Mouse (Mus musculus) hindbrain, embryonic 14.5 days (tissue): ENCODE measurements around the gene Wdr76. TPM values are rescaled to one million over a fixed set of nuclear protein-coding genes. Genes with fewer than 3 reads are reported as not detected.
"Not testable (repeated sequence)": the region's sequence is repeated elsewhere in the genome, so short reads cannot be mapped to it uniquely, and the experiment has no call there.

ENCODE experiments used
- ATAC-seq: fragments of 200-750 bp; cut with Nextera tagmentation; 2 replicates; pipeline ENCODE4 v1.8.0; 2017; ENCODE audit warnings: moderate number of reproducible peaks, mild to moderate bottlenecking, moderate TSS enrichment, moderate library complexity; ENCODE audit not compliant: low FRiP score
- DNase-seq: peaks from one replicate; pipeline ENCODE4 v3.0.0-alpha.2; 2015; ENCODE audit warnings: low spot score
- H3K27ac ChIP-seq: fragments of 300-500 bp; sonication (generic); 2 replicates; pipeline ENCODE4 v1.5.1; 2014; ENCODE audit warnings: mild to moderate bottlenecking, moderate library complexity
- H3K27me3 ChIP-seq: fragments of 300-500 bp; sonication (generic); 2 replicates; pipeline ENCODE4 v1.6.1; 2014; ENCODE audit warnings: mild to moderate bottlenecking, low read length, mixed read lengths; ENCODE audit not compliant: control insufficient read depth, insufficient read depth
- H3K36me3 ChIP-seq: fragments of 300-500 bp; sonication (generic); replicated peaks from 2 replicates; pipeline ENCODE4 v1.6.1; 2014; ENCODE audit not compliant: control insufficient read depth, insufficient read depth
- H3K4me1 ChIP-seq: fragments of 300-500 bp; sonication (generic); replicated peaks from 2 replicates; pipeline ENCODE4 v1.6.1; 2014; ENCODE audit warnings: antibody characterized with exemption, low read length, mixed read lengths; ENCODE audit not compliant: control insufficient read depth, insufficient read depth
- H3K4me2 ChIP-seq: fragments of 300-500 bp; sonication (generic); replicated peaks from 2 replicates; pipeline ENCODE4 v1.6.1; 2014; ENCODE audit warnings: mild to moderate bottlenecking, moderate library complexity
- H3K4me3 ChIP-seq: fragments of 300-500 bp; sonication (generic); replicated peaks from 2 replicates; pipeline ENCODE4 v1.5.1; 2014; ENCODE audit warnings: mild to moderate bottlenecking, low read length
- H3K9ac ChIP-seq: fragments of 300-500 bp; sonication (generic); 2 replicates; pipeline ENCODE4 v1.6.1; 2014
- H3K9me3 ChIP-seq: fragments of 300-500 bp; sonication (generic); 2 replicates; pipeline ENCODE4 v1.6.1; 2016; ENCODE audit warnings: low read length; ENCODE audit not compliant: control insufficient read depth
- WGBS: fragments of 180-500 bp; shearing (Covaris S2); extraction: QIAGEN DNeasy Blood & Tissue Kit; methylation state at CpG from one replicate; pipeline ENCODE4 v1.1.7; 2014; 5-methylcytosine and 5-hydroxymethylcytosine counted together
- polyA plus RNA-seq: library from polyadenylated mRNA; unstranded; fragments of >200 nt; fragmentation: Nextera tagmentation; extraction: Ambion mirVana; gene quantifications from 2 replicates; pipeline ENCODE4 v1.2.1, GENCODE M21; 2014

Wdr76 gene
- polyA plus RNA-seq, 1 experiment from 2014 or later, result 3.8 TPM

GRCm38 (mm10) chr2:121512991-121513765 lies 6.7 kb downstream of the Wdr76 start:
- 91% methylated on average over 4 of the region's 5 CpGs for WGBS
- not testable (repeated sequence) for H3K27ac ChIP-seq, H3K27me3 ChIP-seq, H3K9ac ChIP-seq, H3K4me3 ChIP-seq, H3K4me1 ChIP-seq, H3K4me2 ChIP-seq, ATAC-seq, DNase-seq, H3K36me3 ChIP-seq, H3K9me3 ChIP-seq

- Histone ChIP-seq H3K9me3 (no peaks in the 10 kb centered on the region), H3K27me3 (no peaks in the 10 kb centered on the region), H3K9ac (no peak overlapping the region), H3K4me3 (no peak overlapping the region), H3K27ac (no peak overlapping the region), H3K4me1 (no peaks in the 10 kb centered on the region), H3K36me3 (peaks cover 10% of the 10 kb centered on the region), H3K4me2 (no peak overlapping the region)
- DNase-seq (no peak), ATAC-seq (no peak)
- WGBS, result 97% methylated on average over 4 of the region's 4 CpGs
These were observed 7.7 kb downstream of the Wdr76 start for GRCm38 (mm10) chr2:121514211-121514610.

DNA sequence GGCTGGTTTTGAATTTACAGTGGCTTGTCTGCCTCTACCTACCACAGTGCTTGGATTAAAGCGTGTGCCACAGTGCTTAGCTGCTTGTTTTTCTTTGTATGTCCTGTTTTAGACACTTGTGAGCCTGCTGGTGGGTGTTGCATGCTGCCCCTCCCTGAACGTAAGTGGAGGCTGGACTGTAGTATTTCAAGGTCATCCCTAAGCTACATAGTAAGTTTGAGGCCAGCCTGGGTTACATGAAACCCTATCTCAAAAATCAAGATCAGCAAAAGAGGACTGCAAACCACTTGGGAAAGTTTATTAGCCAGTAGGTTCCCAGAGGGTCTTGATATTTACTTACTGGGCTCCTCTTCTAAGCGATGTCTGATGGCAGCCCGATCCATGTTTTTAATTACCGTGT lies 11.6 kb downstream of the Wdr76 start:
- DNase-seq (no peak), ATAC-seq (no peak)
- no peak overlapping the region for H3K27ac ChIP-seq
- no peaks in the 10 kb centered on the region for H3K9me3 ChIP-seq
- H3K27me3 ChIP-seq, result no peaks in the 10 kb centered on the region
- no peak overlapping the region for H3K4me3 ChIP-seq
- H3K4me1 ChIP-seq, result no peaks in the 10 kb centered on the region
- no peak overlapping the region for H3K9ac ChIP-seq
- H3K36me3 ChIP-seq, result peaks cover 5% of the 10 kb centered on the region; the same call in 1 of the 2 replicates
- H3K4me2 ChIP-seq, result no peak overlapping the region
- 98% methylated on average over 5 of the region's 5 CpGs for WGBS

DNA sequence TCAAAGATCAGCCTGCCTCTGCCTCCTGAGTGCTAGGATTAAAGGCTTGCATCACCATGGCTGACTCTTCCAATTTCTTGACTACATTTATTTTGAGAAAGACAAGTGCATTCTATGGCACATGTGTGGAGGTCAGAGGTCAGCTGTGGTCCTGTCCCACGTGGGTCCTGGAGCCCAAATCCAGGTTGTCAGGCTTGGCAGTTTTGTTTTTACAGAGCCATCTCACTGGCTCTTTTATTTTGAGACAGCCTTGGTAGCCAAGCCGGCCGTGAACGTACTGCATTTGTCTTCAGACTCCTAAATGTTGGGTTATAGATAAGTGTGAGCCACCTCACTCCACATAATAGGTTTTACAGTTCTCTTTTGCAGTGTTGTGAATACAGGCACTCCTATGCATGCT lies 12.2 kb downstream of the Wdr76 start:
- H3K36me3 ChIP-seq, H3K9me3 ChIP-seq, H3K27ac ChIP-seq, H3K4me1 ChIP-seq, DNase-seq, H3K4me3 ChIP-seq, H3K27me3 ChIP-seq, H3K9ac ChIP-seq, H3K4me2 ChIP-seq, ATAC-seq: not testable (repeated sequence)
- WGBS, result 97% methylated on average over 4 of the region's 4 CpGs

GRCm38 (mm10) chr2:121522006-121522405 lies 15.5 kb downstream of the Wdr76 start:
- 91% methylated on average over 2 of the region's 2 CpGs for WGBS
- H3K36me3 ChIP-seq, result peaks cover 11% of the 10 kb centered on the region
- DNase-seq, result no peak
- no peaks in the 10 kb centered on the region for H3K27me3 ChIP-seq
- no peak overlapping the region for H3K27ac ChIP-seq
- H3K9ac ChIP-seq, result no peak overlapping the region
- no peak for ATAC-seq
- H3K4me3 ChIP-seq, result no peak overlapping the region
- H3K4me2 ChIP-seq, result no peak overlapping the region
- H3K9me3 ChIP-seq, result no peaks in the 10 kb centered on the region
- no peaks in the 10 kb centered on the region for H3K4me1 ChIP-seq

- not testable (repeated sequence) for H3K9ac ChIP-seq, H3K4me1 ChIP-seq, H3K4me2 ChIP-seq, H3K4me3 ChIP-seq, H3K27me3 ChIP-seq, H3K27ac ChIP-seq, DNase-seq, H3K9me3 ChIP-seq, ATAC-seq
- H3K36me3 ChIP-seq, result peaks cover 11% of the 10 kb centered on the region
- WGBS, result 96% methylated on average over 3 of the region's 3 CpGs
These were observed 16.3 kb downstream of the Wdr76 start for GRCm38 (mm10) chr2:121522830-121523229.

DNA sequence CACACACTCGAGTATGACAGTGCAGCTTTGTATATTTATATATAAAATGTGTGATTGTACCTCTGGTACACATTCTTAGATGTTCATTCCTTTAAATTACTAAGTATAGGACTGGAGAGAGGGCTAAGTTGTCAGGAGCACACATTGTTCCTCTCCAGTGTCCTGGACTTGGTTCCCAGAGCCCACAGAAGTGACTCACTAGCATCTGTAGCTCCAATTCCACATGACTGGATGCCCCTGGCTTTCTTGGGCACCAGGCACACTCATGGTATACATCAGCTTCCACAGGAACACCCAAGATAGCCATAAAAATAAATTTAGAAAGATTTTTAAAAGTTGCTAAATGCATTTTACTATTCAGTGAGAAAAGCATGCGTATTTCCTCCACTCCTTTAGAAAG lies 18.5 kb downstream of the Wdr76 start:
- H3K36me3 ChIP-seq, result peaks cover 6% of the 10 kb centered on the region
- ATAC-seq (no peak), DNase-seq (no peak)
- H3K4me3 ChIP-seq, result no peak overlapping the region
- no peaks in the 10 kb centered on the region for H3K9me3 ChIP-seq
- WGBS, result 94% methylated on average over 2 of the region's 2 CpGs
- H3K9ac ChIP-seq, result no peak overlapping the region
- H3K27ac ChIP-seq, result no peak overlapping the region
- no peak overlapping the region for H3K4me2 ChIP-seq
- no peaks in the 10 kb centered on the region for H3K4me1 ChIP-seq
- H3K27me3 ChIP-seq, result no peaks in the 10 kb centered on the region

DNA sequence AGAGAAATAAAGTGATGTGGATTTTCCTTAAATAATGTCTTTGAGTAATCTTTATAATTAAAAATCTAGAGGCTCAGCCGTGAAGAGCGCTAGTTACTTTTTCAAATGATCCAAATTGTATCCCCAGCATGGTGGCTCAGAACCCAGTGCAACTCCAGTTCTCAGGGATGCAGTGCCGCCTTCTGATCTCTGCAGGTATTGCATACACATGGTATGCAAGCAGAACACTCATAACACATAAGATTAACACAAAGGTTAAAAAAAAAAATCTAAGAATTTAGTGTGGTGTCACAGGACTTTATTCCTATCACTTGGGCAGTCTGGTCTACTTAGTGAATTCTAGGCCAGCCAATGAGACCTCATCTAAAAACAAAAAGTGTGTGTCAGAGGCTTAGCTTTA lies 38.3 kb downstream of the Wdr76 start:
- Histone ChIP-seq H3K27ac (no peak overlapping the region), H3K27me3 (no peaks in the 10 kb centered on the region), H3K9me3 (no peaks in the 10 kb centered on the region), H3K9ac (no peak overlapping the region), H3K4me2 (no peak overlapping the region), H3K4me1 (no peaks in the 10 kb centered on the region), H3K36me3 (peaks cover 59% of the 10 kb centered on the region), H3K4me3 (no peak overlapping the region)
- WGBS, result 90% methylated on average over 3 of the region's 3 CpGs
- ATAC-seq (no peak), DNase-seq (no peak)

GRCm38 (mm10) chr2:121549630-121550029 lies 43.1 kb downstream of the Wdr76 start:
- Histone ChIP-seq H3K4me3 (no peak overlapping the region), H3K36me3 (peaks cover 77% of the 10 kb centered on the region), H3K9ac (no peak overlapping the region), H3K27me3 (no peaks in the 10 kb centered on the region), H3K4me1 (no peaks in the 10 kb centered on the region), H3K4me2 (no peak overlapping the region), H3K27ac (no peak overlapping the region), H3K9me3 (no peaks in the 10 kb centered on the region)
- DNase-seq (no peak), ATAC-seq (no peak)
- 97% methylated on average over 6 of the region's 6 CpGs for WGBS

DNA sequence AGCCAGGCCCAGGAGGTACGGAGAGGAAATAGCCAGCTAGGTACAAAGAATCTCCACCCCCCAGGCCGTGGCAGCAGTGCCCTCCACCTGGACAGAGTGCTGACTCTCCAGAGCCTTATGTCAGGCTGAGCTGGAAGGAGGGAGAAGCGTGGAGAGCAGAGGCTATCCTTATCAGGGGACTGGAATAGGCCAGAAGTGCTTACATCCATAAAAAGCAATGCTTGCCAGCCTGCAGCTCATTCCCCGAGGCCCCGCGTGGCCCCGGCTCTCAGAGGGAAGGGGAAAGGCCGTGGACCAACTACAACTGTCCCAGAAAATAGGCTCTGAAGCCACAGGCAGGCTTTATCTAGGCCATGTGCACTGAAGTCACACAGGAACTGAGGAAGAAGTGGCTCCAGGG lies 44.7 kb downstream of the Wdr76 start:
- peaks cover 72% of the 10 kb centered on the region for H3K36me3 ChIP-seq
- no peaks in the 10 kb centered on the region for H3K9me3 ChIP-seq
- 87% methylated on average over 8 of the region's 8 CpGs for WGBS
- H3K4me3 ChIP-seq, result no peak overlapping the region
- ATAC-seq (no peak), DNase-seq (no peak)
- no peaks in the 10 kb centered on the region for H3K4me1 ChIP-seq
- no peak overlapping the region for H3K27ac ChIP-seq
- H3K9ac ChIP-seq, result no peak overlapping the region
- no peaks in the 10 kb centered on the region for H3K27me3 ChIP-seq
- H3K4me2 ChIP-seq, result no peak overlapping the region
